Mouse (Mus musculus): ENCODE data around the gene Chmp4b.

Chmp4b gene

GRCm38 (mm10) chr2:154651363-154651762, at the start of gene Chmp4b:
Gene Chmp4b (plus strand): TSS chr2:154651705.
- no peak for DNase-seq (ENCODE audit: low spot score)

GRCm38 (mm10) chr2:154603007-154603637, 48.4 kb upstream of the Chmp4b start:
- DNase-seq (ENCODE audit: low spot score) = no peak

DNA sequence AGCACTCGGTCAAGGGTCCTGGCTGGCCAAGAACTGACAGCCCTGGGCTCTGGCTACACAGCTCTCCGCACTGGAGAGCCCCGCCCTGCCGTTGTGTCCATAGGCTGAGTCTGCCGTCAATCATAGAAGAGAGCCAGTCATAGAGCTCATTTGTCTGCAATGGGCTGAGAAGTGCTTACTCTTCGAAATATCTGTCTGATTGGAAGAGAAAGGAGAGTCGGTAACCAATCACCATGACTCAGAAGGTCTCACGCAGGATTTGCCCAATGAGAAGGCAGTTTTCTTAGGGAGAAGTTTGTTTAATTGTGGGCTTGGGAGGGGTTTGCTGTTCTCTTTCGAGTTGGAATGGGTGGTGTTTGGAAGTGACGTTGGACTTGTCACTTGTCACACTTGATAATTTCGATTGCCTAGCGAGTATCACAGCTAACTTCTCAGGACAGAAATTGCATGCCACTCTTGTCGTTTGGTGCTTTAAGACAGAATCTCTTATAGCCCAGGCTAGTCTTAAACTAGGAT, 47.8 kb upstream of the Chmp4b start, which contains the start of gene Pxmp4:
Gene Pxmp4 (minus strand): TSS at position 71 of the 516 bp plus-strand sequence.
- peak; percentile 98 for DNase-seq (ENCODE audit: low spot score)

DNA sequence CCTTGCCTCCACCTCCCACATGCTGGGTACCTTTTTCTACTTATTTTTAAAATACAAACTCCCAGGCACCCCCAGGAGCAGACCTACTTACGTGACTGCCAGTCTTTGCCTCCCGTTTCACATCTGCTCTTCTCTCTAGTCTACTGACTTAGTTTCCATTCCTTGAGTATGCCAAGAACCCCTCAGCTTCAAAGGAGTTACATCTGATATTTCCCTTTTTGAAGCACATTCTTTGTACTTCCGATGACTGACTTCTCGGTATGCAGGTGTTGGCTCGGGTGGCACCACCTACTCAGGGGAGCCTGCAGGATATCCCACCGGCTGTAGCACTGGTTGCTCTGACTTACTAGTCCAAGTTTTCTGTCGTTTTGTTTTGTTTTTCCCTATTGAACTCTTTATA, 47.3 kb upstream of the Chmp4b start:
- DNase-seq (ENCODE audit: low spot score) = no peak

DNA sequence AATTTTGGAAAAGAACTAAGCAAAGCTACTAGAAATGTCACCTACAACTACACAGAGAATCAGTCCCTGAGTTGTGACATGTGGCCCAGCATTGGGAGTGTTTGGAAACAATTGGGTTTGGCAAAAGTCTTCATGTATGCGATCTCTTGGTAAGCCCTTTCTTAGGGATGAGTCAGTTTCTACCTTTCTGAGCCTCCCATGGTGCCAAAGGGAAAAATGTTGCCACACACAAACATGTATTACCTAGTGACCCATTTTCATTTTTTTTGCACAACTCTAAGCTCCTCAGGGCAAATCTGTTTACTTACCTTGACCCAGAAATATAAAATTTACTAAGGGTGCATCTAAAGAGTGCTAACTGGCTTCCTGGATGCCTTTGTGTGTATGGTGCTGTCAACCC, 44.5 kb upstream of the Chmp4b start:
- DNase-seq (ENCODE audit: low spot score) = no peak

- no peak for DNase-seq (ENCODE audit: low spot score)
These were observed 42.3 kb upstream of the Chmp4b start for GRCm38 (mm10) chr2:154609050-154609767.

DNA sequence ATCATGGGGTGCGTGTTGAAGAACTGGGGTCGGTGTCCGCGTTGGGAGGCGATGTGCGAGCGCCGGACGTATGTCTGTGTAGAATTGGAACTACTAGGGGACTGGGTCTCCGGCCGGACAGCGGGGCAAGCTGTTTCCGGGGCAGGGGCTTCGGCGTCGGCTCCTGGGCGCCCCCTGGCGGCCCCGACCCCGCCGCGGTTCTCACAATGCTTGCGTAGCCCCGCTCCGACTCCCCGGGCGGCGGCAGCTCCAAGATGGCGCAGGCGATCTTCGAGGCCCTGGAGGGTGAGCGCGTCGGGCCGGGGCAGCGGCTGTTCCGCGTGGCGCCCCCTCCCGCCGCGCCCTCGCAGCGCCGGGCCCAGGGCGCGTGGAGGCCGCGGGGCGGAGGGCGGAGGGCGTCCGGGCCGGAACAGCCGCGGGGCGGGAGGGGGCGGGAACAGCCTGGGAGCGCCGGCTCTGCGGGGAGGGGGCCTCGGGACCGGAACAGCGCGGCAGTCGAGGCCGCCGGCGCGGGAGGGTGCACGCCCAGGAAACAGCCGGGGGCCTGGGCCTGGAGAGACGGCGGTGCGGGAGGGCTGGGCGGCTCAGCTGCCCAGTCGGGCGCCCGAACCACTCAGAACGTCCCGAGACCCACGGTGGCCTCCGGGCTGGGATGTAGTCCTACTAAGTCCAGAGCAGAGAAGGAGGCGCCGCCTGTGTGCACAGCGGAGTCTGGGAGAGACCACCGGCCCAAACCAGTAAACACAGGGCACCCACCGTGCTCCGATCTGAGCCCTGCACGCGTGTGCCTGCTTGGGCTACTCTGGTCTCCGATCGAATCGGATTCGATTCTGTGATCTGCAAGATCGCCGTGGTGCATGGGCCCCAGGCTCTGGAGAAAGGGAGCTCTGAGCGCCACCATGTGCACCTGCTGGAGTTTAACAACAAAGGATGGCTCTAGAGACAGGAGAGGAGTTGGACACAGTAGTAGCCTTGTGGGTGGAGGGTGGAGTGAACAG, 38.1 kb upstream of the Chmp4b start, which contains the start of the genes Zfp341 and 4930519P11Rik:
Gene Zfp341 (plus strand): TSS at position 180 of the 998 bp plus-strand sequence.
Gene 4930519P11Rik (minus strand): TSS at position 320 of the 998 bp plus-strand sequence.
- peak; percentile 86 for DNase-seq (ENCODE audit: low spot score)

GRCm38 (mm10) chr2:154614841-154615576, 36.5 kb upstream of the Chmp4b start:
- DNase-seq (ENCODE audit: low spot score) = no peak

DNA sequence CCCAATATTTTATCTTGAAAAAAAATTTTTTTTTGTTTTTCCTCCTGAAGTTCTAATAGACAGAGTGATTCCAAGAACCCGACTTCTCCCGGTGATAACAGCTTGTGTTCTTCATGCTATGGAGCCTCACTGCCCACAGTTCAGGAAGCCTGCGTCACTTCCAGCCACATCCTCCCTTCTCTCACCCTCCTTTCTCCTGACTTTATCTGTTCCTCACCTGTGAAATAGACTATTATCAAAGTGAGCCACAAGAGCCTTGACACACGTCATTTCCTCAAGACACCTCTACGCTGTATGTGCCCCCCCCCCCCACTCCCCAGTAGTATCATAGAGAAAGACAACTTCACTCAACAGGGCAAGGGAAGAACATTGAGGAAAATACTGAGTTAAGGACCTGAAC, 35.8 kb upstream of the Chmp4b start:
- no peak for DNase-seq (ENCODE audit: low spot score)

DNA sequence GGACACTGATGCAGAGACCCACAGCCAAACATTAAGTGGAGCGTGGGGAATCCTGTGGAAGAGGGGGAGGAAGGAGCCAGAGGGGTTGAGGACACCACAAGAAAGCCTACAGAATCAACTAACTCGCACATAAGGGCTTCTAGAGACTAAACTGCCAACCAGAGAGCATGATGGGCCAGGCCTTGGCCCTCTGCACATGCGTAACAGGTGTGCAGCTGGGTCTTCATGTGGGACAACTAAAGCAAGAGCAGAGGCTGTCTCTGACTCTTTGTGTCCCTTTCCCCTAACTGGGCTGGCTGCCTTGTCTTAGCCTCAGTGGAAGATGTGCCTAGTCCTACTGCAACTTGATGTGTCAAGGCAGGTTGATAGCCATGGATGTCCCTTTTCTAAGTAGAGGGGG, 34.4 kb upstream of the Chmp4b start:
- DNase-seq (ENCODE audit: low spot score) = no peak

- no peak for DNase-seq (ENCODE audit: low spot score)
These were observed 29.8 kb upstream of the Chmp4b start for GRCm38 (mm10) chr2:154621684-154622083.

DNA sequence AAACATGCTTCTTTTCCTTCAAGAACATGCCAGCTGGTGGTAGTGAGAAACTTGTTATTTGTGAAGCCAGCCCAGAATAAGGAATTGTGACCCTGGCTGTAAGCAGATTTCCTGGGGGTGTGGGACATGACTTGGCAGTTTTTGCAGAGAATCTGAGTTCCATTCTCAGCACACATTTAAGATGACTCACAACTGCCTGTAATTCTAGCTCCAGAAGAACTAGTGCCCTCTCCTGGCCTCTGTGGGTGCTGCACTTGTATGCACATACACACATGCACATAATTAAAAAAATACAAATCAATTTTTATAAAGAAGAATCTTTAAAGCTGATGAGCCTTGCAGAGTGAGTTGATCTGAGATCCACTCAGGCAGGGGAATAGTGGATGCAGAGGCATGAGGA, 27.4 kb upstream of the Chmp4b start:
- DNase-seq (ENCODE audit: low spot score) = no peak

GRCm38 (mm10) chr2:154630531-154630930, 21.0 kb upstream of the Chmp4b start:
- no peak for DNase-seq (ENCODE audit: low spot score)

DNA sequence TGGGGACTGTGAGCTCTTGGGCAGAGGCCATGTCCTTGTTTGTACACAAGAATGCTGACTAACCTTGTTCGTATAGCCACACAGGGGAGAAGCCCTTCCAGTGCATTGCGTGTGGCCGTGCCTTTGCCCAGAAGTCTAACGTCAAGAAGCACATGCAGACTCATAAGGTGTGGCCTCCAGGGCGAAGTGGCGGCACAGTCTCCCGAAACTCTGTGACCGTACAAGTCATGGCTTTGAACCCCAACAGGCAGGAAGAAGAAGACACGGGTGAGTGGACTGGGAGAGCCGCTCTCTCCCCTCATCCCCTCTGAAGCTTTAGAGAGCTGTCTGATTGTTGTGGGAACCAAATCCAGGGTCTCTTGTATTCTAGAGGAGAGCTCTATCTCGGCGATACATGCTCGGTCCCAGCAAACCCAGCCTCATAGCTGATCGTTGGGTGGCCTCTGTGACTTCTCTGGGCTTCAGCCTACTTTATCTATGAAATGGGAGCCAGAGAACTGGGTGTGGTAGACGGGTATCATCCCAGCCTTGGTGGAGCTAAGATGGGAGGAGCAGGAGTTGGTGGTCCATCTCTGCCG, 19.2 kb upstream of the Chmp4b start:
- DNase-seq (ENCODE audit: low spot score) = no peak

DNA sequence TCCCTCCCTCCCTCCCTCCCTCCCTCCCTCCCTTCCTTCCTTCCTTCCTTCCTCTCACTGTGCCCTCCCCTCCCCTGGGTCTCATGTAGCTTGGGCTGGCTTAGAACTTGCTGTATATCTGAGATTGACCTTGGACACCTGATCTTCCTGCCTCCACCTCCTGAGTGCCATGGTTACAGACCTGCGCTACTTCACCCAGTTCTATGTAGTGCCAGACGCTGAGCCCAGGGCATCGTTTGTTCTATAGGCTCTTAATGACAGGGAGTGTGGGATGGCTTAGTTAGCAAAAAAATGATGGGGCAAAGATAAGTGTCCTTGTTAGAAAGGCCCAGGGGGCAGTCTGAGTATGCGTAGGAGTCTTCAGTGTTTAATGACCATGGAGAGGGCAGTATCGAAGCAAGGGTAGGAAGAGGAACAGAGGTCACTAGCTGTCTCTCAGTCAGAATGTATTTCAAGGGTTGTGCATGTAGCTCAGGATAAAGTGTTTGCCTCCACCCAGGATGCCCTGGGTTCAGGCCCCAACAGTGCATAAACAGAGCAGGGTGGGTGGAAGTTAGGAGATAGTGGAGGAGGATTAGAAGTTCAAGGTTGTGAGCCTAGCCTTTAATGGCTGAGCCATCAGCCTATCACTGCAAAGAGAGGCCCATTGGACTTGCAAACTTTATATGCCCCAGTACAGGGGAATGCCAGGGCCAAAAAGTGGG, 18.3 kb upstream of the Chmp4b start:
- no peak for DNase-seq (ENCODE audit: low spot score)

DNA sequence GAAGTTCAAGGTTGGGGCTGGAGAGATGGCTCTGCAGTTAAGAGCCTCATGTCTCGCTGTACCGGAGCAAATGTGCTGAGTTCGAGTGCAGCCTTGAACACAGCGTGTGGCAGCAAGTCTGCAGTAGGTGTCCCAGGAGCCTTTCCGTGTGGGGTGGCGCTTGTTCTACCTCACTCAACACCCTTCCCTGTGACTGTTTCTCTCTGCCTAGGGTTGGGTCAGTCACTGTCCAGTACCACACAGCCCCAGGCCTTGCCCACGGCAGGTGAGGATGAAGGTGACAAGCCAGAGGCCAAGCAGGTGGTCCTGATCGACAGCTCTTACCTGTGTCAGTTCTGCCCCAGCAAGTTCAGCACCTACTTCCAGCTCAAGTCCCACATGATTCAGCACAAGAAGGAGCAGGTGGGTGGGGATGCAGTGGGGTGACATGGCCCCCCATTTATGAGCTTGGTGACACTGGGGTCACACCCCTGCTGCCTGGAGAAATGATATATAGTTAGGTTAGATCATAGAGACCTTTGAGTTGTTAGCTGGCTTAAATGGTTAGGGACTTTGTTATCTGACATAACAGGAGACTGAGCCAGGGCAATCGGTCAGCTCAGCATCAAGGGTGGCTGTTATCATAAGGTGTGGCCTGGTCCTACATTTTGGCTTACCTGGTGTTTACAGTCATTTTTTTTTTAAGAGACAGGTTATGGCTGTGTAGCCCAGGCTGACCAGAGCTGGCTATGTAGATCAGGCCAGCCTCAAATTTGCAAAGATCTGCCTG, 17.4 kb upstream of the Chmp4b start:
- DNase-seq (ENCODE audit: low spot score) = no peak

GRCm38 (mm10) chr2:154635826-154636225, 15.7 kb upstream of the Chmp4b start:
- no peak for DNase-seq (ENCODE audit: low spot score)

DNA sequence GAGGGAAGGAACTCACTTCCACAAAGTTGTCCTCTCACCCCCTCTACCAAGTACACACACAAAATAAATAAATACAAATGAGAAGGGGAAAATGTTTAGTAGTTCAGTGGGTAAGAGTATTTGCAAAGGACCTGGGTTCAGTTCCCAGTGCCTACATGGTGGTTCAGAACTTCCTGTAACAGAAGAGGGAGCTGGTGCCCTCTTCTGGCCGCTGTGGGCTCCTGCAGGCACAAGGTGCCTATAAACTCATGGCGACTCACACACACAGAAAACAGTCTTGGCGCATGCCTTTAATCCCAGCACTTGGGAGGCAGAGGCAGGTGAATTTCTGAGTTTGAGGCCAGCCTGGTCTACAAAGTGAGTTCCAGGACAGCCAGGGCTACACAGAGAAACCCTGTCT, 13.0 kb upstream of the Chmp4b start:
- no peak for DNase-seq (ENCODE audit: low spot score)

DNA sequence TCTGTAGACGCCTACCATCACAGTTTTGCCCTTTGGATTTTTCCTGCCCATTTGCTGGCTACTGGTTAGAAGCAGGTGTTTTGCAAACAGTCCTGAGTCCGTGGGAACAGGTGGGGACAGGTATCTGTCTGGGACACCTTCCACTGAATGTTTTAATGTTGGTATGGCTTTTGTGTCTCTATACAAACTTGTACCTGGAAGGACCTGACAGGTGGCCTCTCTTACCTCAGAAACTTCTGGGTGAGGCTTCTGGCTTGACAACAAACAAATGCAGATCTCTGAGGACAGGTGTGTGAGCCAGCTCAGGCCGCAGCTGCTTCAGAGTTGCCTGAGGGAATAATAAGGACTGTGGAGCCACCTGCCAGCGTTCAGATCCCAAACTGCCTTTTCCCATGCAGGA, 12.4 kb upstream of the Chmp4b start:
- no peak for DNase-seq (ENCODE audit: low spot score)

GRCm38 (mm10) chr2:154641176-154641575, 10.3 kb upstream of the Chmp4b start:
- DNase-seq (ENCODE audit: low spot score) = no peak
